Mouse (Mus musculus) midbrain, embryonic 11.5 days (tissue): Measurements from ENCODE around the gene Atp6v1f. TPM values are rescaled to one million over a fixed set of nuclear protein-coding genes. Genes with fewer than 3 reads are reported as not detected.

Source experiments
- ATAC-seq: fragments of 200-750 bp; cut with Nextera tagmentation; 2 replicates; pipeline ENCODE4 v1.8.0; 2017; ENCODE audit warnings: moderate TSS enrichment, moderate library complexity; ENCODE audit not compliant: low FRiP score
- DNase-seq: peaks from one replicate; pipeline ENCODE4 v3.0.0; 2015; ENCODE audit warnings: low spot score; ENCODE audit errors: missing footprints
- H3K27ac ChIP-seq: fragments of 300-500 bp; sonication (generic); 2 replicates; pipeline ENCODE4 v1.5.1; 2014; ENCODE audit warnings: low read depth, low read length
- H3K27me3 ChIP-seq: fragments of 300-500 bp; sonication (generic); 2 replicates; pipeline ENCODE4 v1.6.1; 2014; ENCODE audit warnings: mild to moderate bottlenecking, low read length, moderate library complexity, mixed read lengths; ENCODE audit not compliant: control insufficient read depth, insufficient read depth
- H3K36me3 ChIP-seq: fragments of 300-500 bp; sonication (generic); 2 replicates; pipeline ENCODE4 v1.6.1; 2014; ENCODE audit warnings: mild to moderate bottlenecking, low read length, moderate library complexity, mixed read lengths; ENCODE audit not compliant: control insufficient read depth, insufficient read depth
- H3K4me1 ChIP-seq: fragments of 300-500 bp; sonication (generic); 2 replicates; pipeline ENCODE4 v1.6.1; 2014; ENCODE audit warnings: low read length; ENCODE audit not compliant: control insufficient read depth, insufficient read depth
- H3K4me2 ChIP-seq: fragments of 300-500 bp; sonication (generic); 2 replicates; pipeline ENCODE4 v1.6.1; 2014; ENCODE audit warnings: mild to moderate bottlenecking, moderate library complexity
- H3K4me3 ChIP-seq: fragments of 300-500 bp; sonication (generic); 2 replicates; pipeline ENCODE4 v1.5.1; 2014; ENCODE audit warnings: low read depth, low read length
- H3K9ac ChIP-seq: fragments of 300-500 bp; sonication (generic); 2 replicates; pipeline ENCODE4 v1.6.1; 2014; ENCODE audit warnings: low read length
- H3K9me3 ChIP-seq: fragments of 300-500 bp; sonication (generic); 2 replicates; pipeline ENCODE4 v1.6.1; 2016; ENCODE audit warnings: low read length; ENCODE audit not compliant: control insufficient read depth
- WGBS: fragments of 180-500 bp; shearing (Covaris S2); extraction: QIAGEN DNeasy Blood & Tissue Kit; methylation state at CpG from one replicate; pipeline ENCODE4 v1.1.7; 2014; 5-methylcytosine and 5-hydroxymethylcytosine counted together
- polyA plus RNA-seq: library from polyadenylated mRNA; unstranded; fragments of >200 nt; fragmentation: Nextera tagmentation; extraction: Ambion mirVana; gene quantifications from 2 replicates; pipeline ENCODE4 v1.2.1, GENCODE M21; 2014

The Atp6v1f gene
- polyA plus RNA-seq, 1 experiment from 2014 or later: 199 TPM

DNA sequence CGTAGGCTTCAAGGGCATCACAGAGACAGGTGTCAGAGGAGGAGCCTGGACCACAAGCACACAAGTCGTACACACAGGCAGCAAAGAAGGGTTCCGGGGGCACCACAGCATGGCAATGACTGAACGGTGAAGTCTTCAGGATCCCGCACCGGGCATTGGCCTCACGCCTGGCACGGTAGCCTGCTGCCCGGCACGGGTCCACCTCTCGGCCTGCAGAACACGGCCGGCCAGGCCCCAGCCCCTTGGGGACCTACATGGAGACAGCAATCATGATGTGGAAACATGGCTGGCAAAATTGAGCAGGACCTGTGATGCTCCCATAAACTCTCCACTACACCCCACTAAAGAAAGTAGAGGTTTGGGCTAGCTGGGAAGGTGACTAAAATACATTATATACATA, 15.2 kb downstream of the Atp6v1f start:
- Histone ChIP-seq H3K9me3 (no peaks in the 10 kb centered on the region), H3K4me2 (no peak overlapping the region), H3K4me3 (no peak overlapping the region), H3K36me3 (no peaks in the 10 kb centered on the region), H3K27ac (no peak overlapping the region), H3K4me1 (peaks cover 3% of the 10 kb centered on the region; the same call in 1 of the 2 replicates), H3K27me3 (peaks cover 6% of the 10 kb centered on the region; the same call in 1 of the 2 replicates), H3K9ac (no peak overlapping the region)
- WGBS: 95% methylated on average over 13 of the region's 13 CpGs
- DNase-seq (peak; percentile 19), ATAC-seq (no peak)

DNA sequence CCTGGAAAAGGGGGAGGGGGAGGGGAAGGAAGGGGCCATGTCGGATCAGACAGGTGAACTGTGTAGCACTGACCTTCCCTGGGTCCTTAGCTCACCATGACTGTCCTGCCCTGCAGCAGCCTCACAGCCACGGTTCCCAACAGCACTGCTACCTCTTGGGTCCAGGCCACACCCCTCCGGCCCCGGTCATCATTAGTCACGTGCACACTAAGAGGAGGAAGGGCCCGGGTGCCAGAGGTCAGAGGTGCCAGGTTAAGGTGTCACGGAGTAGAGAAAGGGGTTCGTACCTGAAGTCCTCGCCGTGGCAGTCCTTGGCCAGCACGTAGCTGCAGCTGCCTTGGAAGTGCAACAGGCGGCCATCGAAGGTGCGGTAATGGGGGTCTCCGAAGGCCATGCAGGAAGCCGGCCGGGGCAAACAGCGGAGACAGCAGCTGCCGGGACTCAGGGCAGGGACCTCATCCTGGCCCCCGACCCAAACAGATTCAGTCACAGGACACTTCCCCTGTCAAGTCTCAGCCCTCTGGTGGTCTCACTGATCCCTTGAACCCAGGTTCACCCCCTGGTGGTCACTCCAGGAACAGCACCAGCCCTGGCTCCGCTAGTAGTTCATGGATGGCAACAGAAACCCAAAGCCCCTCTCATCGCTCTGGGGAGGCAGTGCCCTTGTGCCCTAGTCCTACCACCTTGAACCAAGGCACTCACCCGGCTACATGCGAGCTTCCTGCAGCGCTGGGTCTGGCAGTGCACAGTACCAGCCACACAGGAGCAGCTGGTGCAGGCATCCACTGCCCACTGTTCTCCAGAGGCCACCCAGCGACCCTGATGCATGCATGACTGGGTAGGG, 17.4 kb downstream of the Atp6v1f start:
- Histone ChIP-seq H3K4me1 (peaks cover 3% of the 10 kb centered on the region; the same call in 1 of the 2 replicates), H3K4me2 (peak overlapping the region; percentile 64), H3K27ac (no peak overlapping the region), H3K9me3 (no peaks in the 10 kb centered on the region), H3K9ac (peak overlapping the region; percentile 36; the same call in 1 of the 2 replicates), H3K4me3 (peak overlapping the region; percentile 26; the same call in 1 of the 2 replicates), H3K36me3 (no peaks in the 10 kb centered on the region), H3K27me3 (peaks cover 6% of the 10 kb centered on the region; the same call in 1 of the 2 replicates)
- ATAC-seq (peak; percentile 76), DNase-seq (peak; percentile 99)
- WGBS: 7% methylated on average over 26 of the region's 26 CpGs

DNA sequence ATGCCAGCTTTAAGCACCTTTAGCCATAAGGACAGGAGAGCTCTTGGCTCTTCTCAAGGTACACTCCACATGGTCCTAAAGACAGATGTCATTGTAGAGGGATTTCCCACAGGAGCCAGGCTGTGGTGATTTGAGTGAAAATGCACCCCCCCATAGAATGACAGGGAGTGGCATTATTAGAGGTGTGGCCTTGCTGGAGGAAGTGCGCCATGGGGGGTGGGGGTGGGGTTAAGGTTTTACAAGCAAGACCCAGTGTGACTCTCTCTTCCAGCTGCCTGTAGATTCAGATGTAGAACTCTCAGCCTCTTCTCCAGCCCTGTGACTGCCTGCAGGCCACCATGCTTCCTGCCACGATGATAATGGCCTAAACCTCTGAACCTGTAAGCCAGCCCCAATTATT, 18.4 kb downstream of the Atp6v1f start:
- H3K9me3 ChIP-seq: no peaks in the 10 kb centered on the region
- ATAC-seq: no peak
- H3K27ac ChIP-seq: no peak overlapping the region
- peaks cover 6% of the 10 kb centered on the region; the same call in 1 of the 2 replicates for H3K27me3 ChIP-seq
- no peaks in the 10 kb centered on the region for H3K36me3 ChIP-seq
- DNase-seq: no peak
- peaks cover 3% of the 10 kb centered on the region; the same call in 1 of the 2 replicates for H3K4me1 ChIP-seq
- 52% methylated on average over 2 of the region's 2 CpGs for WGBS
- no peak overlapping the region for H3K9ac ChIP-seq
- no peak overlapping the region for H3K4me3 ChIP-seq
- no peak overlapping the region for H3K4me2 ChIP-seq

DNA sequence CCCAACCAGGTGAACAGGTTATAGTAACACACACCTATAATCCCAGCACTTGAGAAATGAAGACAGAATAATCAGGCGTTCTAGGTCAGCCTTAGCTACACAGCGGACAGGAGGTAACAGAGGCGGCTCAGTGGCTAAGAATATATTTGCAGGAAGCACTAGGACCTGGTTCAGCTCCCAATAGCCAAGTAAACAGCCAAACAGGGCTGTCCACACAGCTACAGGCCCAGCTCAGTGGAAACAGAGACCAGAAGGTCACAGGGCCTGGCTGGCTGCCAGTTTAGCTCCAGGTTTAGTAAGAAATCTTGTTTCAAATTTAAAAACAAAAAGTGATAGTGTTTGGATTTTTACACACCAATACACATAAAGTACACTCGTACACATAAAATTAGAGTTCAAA, 26.6 kb downstream of the Atp6v1f start:
- no peak overlapping the region for H3K9ac ChIP-seq
- 88% methylated on average over 4 of the region's 4 CpGs for WGBS
- DNase-seq (peak; percentile 57), ATAC-seq (no peak)
- peaks cover 4% of the 10 kb centered on the region; the same call in 1 of the 2 replicates for H3K4me1 ChIP-seq
- H3K4me2 ChIP-seq: no peak overlapping the region
- H3K4me3 ChIP-seq: no peak overlapping the region
- no peaks in the 10 kb centered on the region for H3K9me3 ChIP-seq
- peaks cover 22% of the 10 kb centered on the region for H3K27me3 ChIP-seq
- no peak overlapping the region for H3K27ac ChIP-seq
- H3K36me3 ChIP-seq: no peaks in the 10 kb centered on the region

DNA sequence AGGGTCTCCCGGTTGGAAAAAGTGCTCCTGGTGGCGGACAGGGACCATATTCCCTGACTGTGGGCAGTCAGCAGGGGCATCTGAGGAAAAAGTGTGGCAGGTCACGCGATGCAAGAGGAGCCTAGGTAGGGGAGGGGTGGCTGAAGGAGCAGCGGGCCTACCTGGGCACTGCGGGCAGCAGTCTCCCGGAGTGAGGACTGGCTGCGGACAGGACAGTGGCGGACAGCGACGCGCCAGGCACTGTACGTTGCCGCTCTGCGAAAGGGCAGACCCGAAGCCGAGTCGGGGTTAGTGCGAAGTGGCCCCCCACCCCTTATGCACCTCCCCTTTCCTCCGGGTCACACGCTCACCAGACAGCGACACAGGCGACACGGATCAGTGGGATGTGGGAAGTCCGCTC, 28.8 kb downstream of the Atp6v1f start:
- no peak overlapping the region for H3K9ac ChIP-seq
- H3K36me3 ChIP-seq: no peaks in the 10 kb centered on the region
- no peak overlapping the region for H3K4me3 ChIP-seq
- H3K27ac ChIP-seq: no peak overlapping the region
- H3K4me1 ChIP-seq: peaks cover 4% of the 10 kb centered on the region; the same call in 1 of the 2 replicates
- 22% methylated on average over 25 of the region's 25 CpGs for WGBS
- H3K4me2 ChIP-seq: no peak overlapping the region; the same call in 1 of the 2 replicates
- no peaks in the 10 kb centered on the region for H3K9me3 ChIP-seq
- DNase-seq: no peak
- no peak for ATAC-seq
- H3K27me3 ChIP-seq: peaks cover 22% of the 10 kb centered on the region

DNA sequence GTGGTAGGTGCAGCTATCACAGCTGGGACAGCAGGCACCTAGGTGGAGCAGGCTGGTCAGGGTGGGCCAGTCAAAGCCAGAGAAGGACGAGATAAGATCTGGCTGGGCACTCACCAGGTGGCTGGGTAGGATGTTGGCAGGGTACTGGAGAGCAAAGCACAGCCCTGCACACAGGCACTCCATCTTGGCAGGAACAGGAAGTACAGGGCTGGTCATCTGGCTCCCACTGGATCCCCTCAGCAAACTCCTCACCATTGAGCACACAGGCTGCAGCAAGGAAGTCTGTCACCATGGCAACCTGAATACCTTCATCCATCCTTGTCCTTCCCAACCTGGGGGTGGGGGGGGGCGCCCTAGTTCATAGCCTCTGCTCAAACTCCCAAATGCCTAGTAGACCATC, 30.3 kb downstream of the Atp6v1f start:
- no peaks in the 10 kb centered on the region for H3K36me3 ChIP-seq
- peaks cover 22% of the 10 kb centered on the region for H3K27me3 ChIP-seq
- H3K27ac ChIP-seq: no peak overlapping the region
- no peaks in the 10 kb centered on the region for H3K9me3 ChIP-seq
- ATAC-seq (no peak), DNase-seq (no peak)
- H3K4me2 ChIP-seq: no peak overlapping the region
- H3K4me1 ChIP-seq: peaks cover 4% of the 10 kb centered on the region; the same call in 1 of the 2 replicates
- no peak overlapping the region for H3K9ac ChIP-seq
- H3K4me3 ChIP-seq: no peak overlapping the region
- WGBS: 45% methylated on average over 2 of the region's 2 CpGs

DNA sequence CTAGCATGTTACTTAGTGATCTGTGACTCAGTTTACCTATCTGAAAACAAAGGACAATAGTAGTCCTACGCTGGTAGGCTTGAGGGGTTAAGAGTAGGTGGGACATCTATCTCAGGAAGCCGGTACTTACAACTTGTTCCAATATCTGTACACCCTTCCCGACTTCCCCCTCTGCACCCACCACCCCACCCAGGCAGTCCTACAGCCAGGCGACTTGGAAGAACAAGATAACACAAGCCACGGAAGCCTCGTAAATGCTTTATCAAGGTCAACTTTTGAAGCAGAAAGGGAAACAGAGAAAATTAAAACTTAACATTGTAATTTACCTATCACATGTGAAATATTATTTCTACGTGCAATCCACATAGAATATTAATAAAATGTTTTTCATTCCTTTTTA, 32.7 kb downstream of the Atp6v1f start:
- ATAC-seq: no peak
- H3K4me1 ChIP-seq: peaks cover 4% of the 10 kb centered on the region; the same call in 1 of the 2 replicates
- H3K4me3 ChIP-seq: no peak overlapping the region
- H3K9ac ChIP-seq: no peak overlapping the region
- H3K27me3 ChIP-seq: peaks cover 22% of the 10 kb centered on the region
- H3K27ac ChIP-seq: no peak overlapping the region
- no peaks in the 10 kb centered on the region for H3K9me3 ChIP-seq
- no peak for DNase-seq
- no peak overlapping the region for H3K4me2 ChIP-seq
- H3K36me3 ChIP-seq: no peaks in the 10 kb centered on the region
- WGBS: 94% methylated on average over 7 of the region's 7 CpGs

DNA sequence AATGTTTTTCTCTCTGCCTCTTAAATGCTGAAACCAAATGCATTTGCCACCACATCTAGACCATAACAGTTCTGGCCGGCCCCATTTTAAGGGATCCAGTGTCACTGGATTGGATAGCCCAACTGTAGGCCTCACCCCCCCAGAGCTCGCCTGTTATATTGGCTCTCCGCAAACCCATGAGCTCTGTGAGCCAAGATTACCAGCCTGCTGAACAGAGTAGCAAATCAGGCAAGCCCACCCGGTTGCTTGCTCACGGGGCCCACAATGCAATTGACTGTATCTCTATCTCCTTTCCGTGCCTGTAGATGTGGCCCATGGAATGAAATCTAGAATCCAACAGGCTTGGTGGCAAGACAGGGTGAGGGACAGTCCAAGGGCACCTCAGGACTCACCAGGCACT, 33.3 kb downstream of the Atp6v1f start:
- Histone ChIP-seq H3K36me3 (no peaks in the 10 kb centered on the region), H3K27ac (no peak overlapping the region), H3K4me2 (no peak overlapping the region), H3K9ac (no peak overlapping the region), H3K4me1 (peaks cover 4% of the 10 kb centered on the region; the same call in 1 of the 2 replicates), H3K27me3 (peaks cover 22% of the 10 kb centered on the region), H3K4me3 (no peak overlapping the region), H3K9me3 (no peaks in the 10 kb centered on the region)
- no peak for ATAC-seq
- DNase-seq: no peak
- WGBS: 87% methylated on average over 6 of the region's 6 CpGs

DNA sequence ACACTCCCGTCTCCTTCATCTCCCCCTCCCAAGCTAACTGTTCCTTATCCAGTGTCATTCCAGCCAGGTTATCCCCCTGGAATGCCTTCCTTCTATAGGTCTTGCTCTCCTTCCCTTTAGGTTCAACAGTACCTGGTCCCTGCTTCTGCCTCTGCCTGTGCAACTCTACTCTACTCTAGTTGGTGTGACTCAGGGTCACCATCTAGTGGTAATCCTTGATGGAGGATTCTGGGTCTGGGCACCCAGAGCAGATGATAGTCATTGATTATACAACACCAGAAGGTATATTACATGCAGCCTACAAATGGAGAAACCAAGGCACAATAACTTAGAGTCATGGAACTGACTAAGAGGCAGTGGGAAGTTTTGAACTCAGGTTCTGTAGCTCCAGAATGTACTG, 34.1 kb downstream of the Atp6v1f start:
- ATAC-seq (no peak), DNase-seq (no peak)
- Histone ChIP-seq H3K4me2 (no peak overlapping the region), H3K27ac (no peak overlapping the region), H3K27me3 (peaks cover 19% of the 10 kb centered on the region), H3K36me3 (no peaks in the 10 kb centered on the region), H3K4me1 (no peaks in the 10 kb centered on the region), H3K9ac (no peak overlapping the region), H3K9me3 (no peaks in the 10 kb centered on the region), H3K4me3 (no peak overlapping the region)
- WGBS: 84% methylated on average over 1 of the region's 1 CpGs
